9 mouse cellular contexts compared by ENCODE assay signal in genomic region chr12:105455063-105455559, GRCm38 (mm10). TPM values are rescaled to one million over a fixed set of nuclear protein-coding genes. Genes with fewer than 3 reads are reported as not detected.
DNase-seq lines count a peak whose midpoint lies in the region; ATAC-seq and TF ChIP-seq lines count a peak whose summit lies in the region.
"Had no signal": no experiment of that assay in that cellular context is flagged by ENCODE, and none has a peak within 500 bp of the region (broad histone marks: within the 10 kb centered on the region; RNA-seq: fewer than 3 reads in every experiment).

No protein-coding gene starts in this region.

- H3K4me3 ChIP-seq in lung, embryonic 16.5 days (ENCODE audit: low read length): peak overlapping the region; percentile 67
- peak overlapping the region; percentile 93 for H3K4me3 ChIP-seq in forebrain, embryonic 15.5 days
- H3K4me3 ChIP-seq in limb, embryonic 10.5 days: peak overlapping the region; percentile 75
- H3K4me3 ChIP-seq in stomach, postnatal 0 days (ENCODE audit: low read depth, low read length): peak overlapping the region; percentile 52

- no peak for TF ChIP-seq EP300 in stomach, postnatal 0 days (optimal IDR thresholded peaks at IDR 0.05)

- H3K27me3 ChIP-seq in lung, embryonic 16.5 days (ENCODE audit: control insufficient read depth, insufficient read depth, low read depth, low read length): no peaks in the 10 kb centered on the region
- H3K27me3 ChIP-seq in forebrain, embryonic 15.5 days: no peaks in the 10 kb centered on the region
- no peaks in the 10 kb centered on the region for H3K27me3 ChIP-seq in limb, embryonic 10.5 days (ENCODE audit: low read depth, poor library complexity, severe bottlenecking)
- H3K27me3 ChIP-seq in stomach, postnatal 0 days (ENCODE audit: control insufficient read depth, insufficient read depth, low read length): no peaks in the 10 kb centered on the region; the same call in 1 of the 2 replicates

- H3K4me1 ChIP-seq in lung, embryonic 16.5 days (replicated peaks; ENCODE audit: control insufficient read depth, insufficient read depth, low read length): peaks cover 6% of the 10 kb centered on the region
- H3K4me1 ChIP-seq in forebrain, embryonic 15.5 days: peaks cover 50% of the 10 kb centered on the region
- H3K4me1 ChIP-seq in limb, embryonic 10.5 days: peaks cover 42% of the 10 kb centered on the region
- no peaks in the 10 kb centered on the region for H3K4me1 ChIP-seq in stomach, postnatal 0 days (replicated peaks; ENCODE audit: control insufficient read depth, insufficient read depth)

- 3% methylated on average over 4 of the region's 4 CpGs for WGBS in lung, embryonic 16.5 days
- WGBS in forebrain, embryonic 15.5 days: under 1% methylated on average over 4 of the region's 4 CpGs
- 9% methylated on average over 4 of the region's 4 CpGs for WGBS in limb, embryonic 10.5 days
- WGBS in stomach, postnatal 0 days: 3% methylated on average over 4 of the region's 4 CpGs

- ATAC-seq in lung, embryonic 16.5 days (ENCODE audit: low read depth): no peak
- peak; percentile 46 for ATAC-seq in forebrain, embryonic 15.5 days (replicated peaks)
- ATAC-seq in stomach, postnatal 0 days (ENCODE audit: low FRiP score, low TSS enrichment): no peak

- peak overlapping the region; percentile 95 for H3K4me2 ChIP-seq in lung, embryonic 16.5 days (ENCODE audit: low read depth, low read length)
- peak overlapping the region; percentile 61 for H3K4me2 ChIP-seq in forebrain, embryonic 15.5 days (replicated peaks)
- H3K4me2 ChIP-seq in stomach, postnatal 0 days (replicated peaks; ENCODE audit: low read depth): peak overlapping the region; percentile 84

- H3K9me3 ChIP-seq in lung, embryonic 16.5 days (ENCODE audit: control insufficient read depth, low read length): no peaks in the 10 kb centered on the region
- no peaks in the 10 kb centered on the region for H3K9me3 ChIP-seq in forebrain, embryonic 15.5 days
- no peaks in the 10 kb centered on the region for H3K9me3 ChIP-seq in limb, embryonic 10.5 days (replicated peaks)
- no peaks in the 10 kb centered on the region for H3K9me3 ChIP-seq in stomach, postnatal 0 days (ENCODE audit: control insufficient read depth, low read length)

- DNase-seq in lung, postnatal 36 days: no peak
- peak; percentile 64 for DNase-seq in limb, embryonic 10.5 days (ENCODE audit: low spot score)
- DNase-seq in stomach, postnatal 0 days (ENCODE audit: low spot score): no peak
- DNase-seq in spleen, postnatal 14 days (ENCODE audit: low spot score in 2 of 2): no peak
- DNase-seq in natural killer cell, adult 2 months (ENCODE audit: low spot score in 2 of 2): no peak
- DNase-seq in cerebellum, postnatal 4 days (ENCODE audit: low spot score in 2 of 2): no peak

- no peaks in the 10 kb centered on the region for H3K36me3 ChIP-seq in lung, embryonic 16.5 days (ENCODE audit: control insufficient read depth, insufficient read depth, low read length)
- no peaks in the 10 kb centered on the region for H3K36me3 ChIP-seq in forebrain, embryonic 15.5 days
- no peaks in the 10 kb centered on the region for H3K36me3 ChIP-seq in limb, embryonic 10.5 days
- no peaks in the 10 kb centered on the region for H3K36me3 ChIP-seq in stomach, postnatal 0 days (ENCODE audit: control insufficient read depth, insufficient read depth, low read length)

- no peak for TF ChIP-seq CTCF in stomach, postnatal 0 days (IDR thresholded peaks at IDR 0.05; ENCODE audit: low read depth)

- peak overlapping the region; percentile 73; the same call in 1 of the 2 replicates for H3K9ac ChIP-seq in lung, embryonic 16.5 days (ENCODE audit: low read length)
- peak overlapping the region; percentile 93 for H3K9ac ChIP-seq in forebrain, embryonic 15.5 days (replicated peaks)
- H3K9ac ChIP-seq in stomach, postnatal 0 days (ENCODE audit: low read length): no peak overlapping the region
- H3K9ac ChIP-seq: liver, embryonic 14.5 days had no signal

- no peak overlapping the region for H3K27ac ChIP-seq in lung, embryonic 16.5 days (ENCODE audit: low read length)
- H3K27ac ChIP-seq in forebrain, embryonic 15.5 days (replicated peaks): peak overlapping the region; percentile 84
- peak overlapping the region; percentile 90 for H3K27ac ChIP-seq in limb, embryonic 10.5 days
- no peak overlapping the region for H3K27ac ChIP-seq in stomach, postnatal 0 days (replicated peaks)
- H3K27ac ChIP-seq: liver, embryonic 14.5 days had no signal

RNA-seq across cellular contexts. Expression of gene D430019H16Rik, which starts 1.5 kb away (rescaled TPM):
- polyA plus RNA-seq in lung, embryonic 16.5 days (2015; fragmentation: Nextera tagmentation; extraction: Ambion mirVana): 1.1 and 1.2 TPM in 2 replicates
- polyA plus RNA-seq in forebrain, embryonic 15.5 days (2015; fragmentation: Nextera tagmentation; extraction: Ambion mirVana): 13.5 and 13.8 TPM in 2 replicates
- polyA plus RNA-seq in limb, embryonic 10.5 days (2016; fragmentation: Nextera tagmentation; extraction: Ambion mirVana): 1.3 and 2.0 TPM in 2 replicates
- polyA plus RNA-seq in stomach, postnatal 0 days (2015; fragmentation: Nextera tagmentation; extraction: Ambion mirVana): 0.50 and 0.55 TPM in 2 replicates

Comparison
In these comparisons a context has a peak if more than half of its experiments do, and no peak if none do; other contexts are left out.
1. H3K27ac ChIP-seq: peak in forebrain, embryonic 15.5 days (single experiment) and limb, embryonic 10.5 days (single experiment); none in lung, embryonic 16.5 days (single experiment) and stomach, postnatal 0 days (single experiment).
2. Peak in every context shown above with its lines, with median percentiles within 50 percentile points of each other: H3K4me2 ChIP-seq and H3K4me3 ChIP-seq.